Comparison of ENCODE assay signal across 23 mouse cellular contexts in genomic region chr3:108184742-108185141, GRCm38 (mm10). TPM values are rescaled to one million over a fixed set of nuclear protein-coding genes. Genes with fewer than 3 reads are reported as not detected.
DNase-seq lines count a peak whose midpoint lies in the region; ATAC-seq and TF ChIP-seq lines count a peak whose summit lies in the region.
"Had no signal": no experiment of that assay in that cellular context is flagged by ENCODE, and none has a peak within 500 bp of the region (broad histone marks: within the 10 kb centered on the region; RNA-seq: fewer than 3 reads in every experiment).

No protein-coding gene starts in this region.

- dilution Hi-C loops in CH12.LX (cut with MboI; ENCODE audit: extremely low pct_ligation_motif_present, extremely low pct_unique_long_range_greater_than_20kb, low sequenced_read_pairs), result no loop called here

- no peaks in the 10 kb centered on the region for H3K9me3 ChIP-seq in CH12.LX (replicated peaks; ENCODE audit: low read length)
- H3K9me3 ChIP-seq in lung, postnatal 0 days (ENCODE audit: low read length), result no peaks in the 10 kb centered on the region
- H3K9me3 ChIP-seq: embryonic facial prominence, embryonic 10.5 days; embryonic facial prominence, embryonic 13.5 days; forebrain, embryonic 10.5 days; forebrain, embryonic 15.5 days; hindbrain, embryonic 12.5 days; hindbrain, embryonic 15.5 days had no signal

- whole genome bisulfite sequencing in lung, postnatal 0 days, result 47% methylated on average over 3 of the region's 3 CpGs

- no peak for TF ChIP-seq EP300 in CH12.LX (IDR thresholded peaks at IDR 0.05; ENCODE audit: low read length)
- peak; percentile 75 for TF ChIP-seq EP300 in lung, postnatal 0 days (IDR thresholded peaks at IDR 0.05)

- no peak for TF ChIP-seq CTCF in gastrocnemius, adult 2 months (IDR thresholded peaks at IDR 0.05)
- no peak for TF ChIP-seq CTCF in CH12.LX (conservative IDR thresholded peaks at IDR 0.05 in 1 of 2, IDR thresholded peaks at IDR 0.05 in 1 of 2; ENCODE audit: low read depth in 2 of 2, low read length in 2 of 2)
- no peak for TF ChIP-seq CTCF in lung, postnatal 0 days (IDR thresholded peaks at IDR 0.05)

- H3K27me3 ChIP-seq in CH12.LX (replicated peaks), result peaks cover 49% of the 10 kb centered on the region
- H3K27me3 ChIP-seq in lung, postnatal 0 days (replicated peaks; ENCODE audit: insufficient read depth, low read length), result no peaks in the 10 kb centered on the region
- H3K27me3 ChIP-seq: forebrain, embryonic 15.5 days; hindbrain, embryonic 15.5 days had no signal

- no peak for TF ChIP-seq POLR2A in CH12.LX (IDR thresholded peaks at IDR 0.05; ENCODE audit: low read depth, low read length)

- H3K36me3 ChIP-seq in CH12.LX (replicated peaks in 1 of 2; ENCODE audit: control insufficient read depth in 1 of 2, insufficient read depth in 1 of 2, low read length in 1 of 2), result no peaks in the 10 kb centered on the region
- no peaks in the 10 kb centered on the region; the same call in 1 of the 2 replicates for H3K36me3 ChIP-seq in lung, postnatal 0 days (ENCODE audit: insufficient read depth, low read length)
- H3K36me3 ChIP-seq: hindbrain, embryonic 12.5 days; hindbrain, embryonic 15.5 days had no signal

- no peak overlapping the region for H3K4me2 ChIP-seq in CH12.LX (ENCODE audit: insufficient read depth, low read depth, poor library complexity, severe bottlenecking)
- no peak overlapping the region for H3K4me2 ChIP-seq in lung, postnatal 0 days (replicated peaks; ENCODE audit: low read depth, low read length)

- DNase-seq in gastrocnemius, adult 2 months, result peak; percentile 20
- no peak for DNase-seq in gastrocnemius, postnatal 25 days
- DNase-seq in CH12.LX (ENCODE audit: extremely low read depth), result no peak
- DNase-seq in lung, postnatal 0 days (ENCODE audit: low spot score), result peak; percentile 68
- peak; percentile 79 for DNase-seq in lung, postnatal 36 days
- no peak for DNase-seq in cerebellum, postnatal 25 days
- DNase-seq in urinary bladder, postnatal 14 days (ENCODE audit: low spot score), result no peak
- DNase-seq: adrenal gland, adult 2 months; adrenal gland, postnatal 14 days; B cell, adult 2 months; cerebellum, adult 11 months; cerebellum, postnatal 36 days; embryo, embryonic 11 days; gastrocnemius, postnatal 10 days had no signal

- no peak overlapping the region for H3K4me3 ChIP-seq in gastrocnemius, adult 2 months
- no peak overlapping the region for H3K4me3 ChIP-seq in CH12.LX (replicated peaks in 1 of 3; ENCODE audit: low read depth in 2 of 3, low read length in 2 of 3, poor library complexity in 1 of 3)
- H3K4me3 ChIP-seq in lung, postnatal 0 days (ENCODE audit: low read depth, low read length), result no peak overlapping the region
- H3K4me3 ChIP-seq: hindbrain, embryonic 12.5 days had no signal

- in situ Hi-C loops in CH12.LX (cut with MboI; ENCODE audit: low pct_ligation_motif_present, low pct_unique_long_range_greater_than_20kb, low sequenced_read_pairs), result no loop called here

- peaks cover 5 to 9% of the 10 kb centered on the region in 2 experiments for H3K4me1 ChIP-seq in CH12.LX (ENCODE audit: control insufficient read depth in 1 of 2, insufficient read depth in 2 of 2)
- peaks cover 10% of the 10 kb centered on the region; the same call in 1 of the 2 replicates for H3K4me1 ChIP-seq in lung, postnatal 0 days (ENCODE audit: insufficient read depth, low read depth, low read length)

- H3K9ac ChIP-seq in CH12.LX (ENCODE audit: insufficient read depth, low read depth), result no peak overlapping the region
- no peak overlapping the region for H3K9ac ChIP-seq in lung, postnatal 0 days (replicated peaks; ENCODE audit: low read depth)
- H3K9ac ChIP-seq: embryonic facial prominence, embryonic 13.5 days; forebrain, embryonic 15.5 days; hindbrain, embryonic 12.5 days; hindbrain, embryonic 15.5 days had no signal

- no peak for TF ChIP-seq RAD21 in CH12.LX (IDR thresholded peaks at IDR 0.05; ENCODE audit: low read depth, low read length)

- intact Hi-C loops in gastrocnemius, adult 2 months (cut with DNase I), result loop anchor here (2.0 kb wide), 1 partner anchor 16 kb away; no protein-coding TSS in a partner anchor

- no peaks in the 10 kb centered on the region for H3K79me2 ChIP-seq in CH12.LX (replicated peaks; ENCODE audit: control insufficient read depth, extremely low read depth, insufficient read depth, poor library complexity, severe bottlenecking)

- peak; percentile 73 for ATAC-seq in lung, postnatal 0 days

- H3K27ac ChIP-seq in gastrocnemius, adult 2 months, result 0 out of 2 replicates have a peak overlapping the region, but pooled peaks have one; percentile 89
- no peak overlapping the region for H3K27ac ChIP-seq in CH12.LX (ENCODE audit: insufficient read depth, low read depth)
- H3K27ac ChIP-seq in lung, postnatal 0 days (ENCODE audit: low read length), result no peak overlapping the region
- H3K27ac ChIP-seq: embryonic facial prominence, embryonic 10.5 days; embryonic facial prominence, embryonic 13.5 days; forebrain, embryonic 10.5 days; forebrain, embryonic 15.5 days; hindbrain, embryonic 12.5 days; hindbrain, embryonic 15.5 days had no signal

TF ChIP-seq in CH12.LX, 34 proteins besides CTCF, POLR2A, EP300 and RAD21:
- TF ChIP-seq BHLHE40 (IDR thresholded peaks at IDR 0.05; ENCODE audit: low read depth, low read length) (peak; percentile 16; the same call in 1 of the 2 replicates), JUN (IDR thresholded peaks at IDR 0.05; ENCODE audit: insufficient read depth, low read depth, low read length) (no peak)

RNA-seq across cellular contexts. Expression of gene Amigo1, which starts 1.4 kb away (rescaled TPM):
- 10 to 100 TPM; 21.6 to 28.3 TPM for total RNA-seq in gastrocnemius, adult 2 months (2021)
- total RNA-seq in gastrocnemius, postnatal 25 days (2021), result 10 to 100 TPM; 21.3 to 23.3 TPM
- total RNA-seq in CH12.LX (2012; rRNA removed) (0.59 and 0.76 TPM in 2 replicates), CH12.LX (2014; rRNA removed) (0.07 and 0.21 TPM in 2 replicates)
- 0.12 TPM in 1 of 2 replicates, not detected in the other for polyA plus RNA-seq in CH12.LX (2012; ENCODE audit: insufficient read length, low read depth)
- 4.6 TPM in 2 replicates for polyA plus RNA-seq in lung, postnatal 0 days (2015; fragmentation: Nextera tagmentation; extraction: Ambion mirVana)

RNA-seq across cellular contexts. Expression of gene Cyb561d1, which starts 16.3 kb away (rescaled TPM):
- 1 to 10 TPM; 2.8 to 3.8 TPM for total RNA-seq in gastrocnemius, adult 2 months (2021)
- total RNA-seq in gastrocnemius, postnatal 25 days (2021), result 1 to 10 TPM; 2.7 TPM
- total RNA-seq in CH12.LX (2012; rRNA removed) (2.4 and 2.6 TPM in 2 replicates), CH12.LX (2014; rRNA removed) (2.0 and 2.2 TPM in 2 replicates)
- polyA plus RNA-seq in CH12.LX (2012; ENCODE audit: insufficient read length, low read depth), result 4.0 and 4.1 TPM in 2 replicates
- polyA plus RNA-seq in lung, postnatal 0 days (2015; fragmentation: Nextera tagmentation; extraction: Ambion mirVana), result 4.8 and 4.9 TPM in 2 replicates

RNA-seq across cellular contexts. Expression of gene Atxn7l2, which starts 26.0 kb away (rescaled TPM):
- total RNA-seq in gastrocnemius, adult 2 months (2021), result 1 to 10 TPM; 6.4 to 8.6 TPM
- total RNA-seq in gastrocnemius, postnatal 25 days (2021), result 1 to 10 TPM; 6.1 to 6.5 TPM
- total RNA-seq in CH12.LX (2012; rRNA removed), result 4.2 and 4.5 TPM in 2 replicates
- 3.4 and 3.8 TPM in 2 replicates for total RNA-seq in CH12.LX (2014; rRNA removed)
- 10.7 and 13.3 TPM in 2 replicates for polyA plus RNA-seq in CH12.LX (2012; ENCODE audit: insufficient read length, low read depth)
- 6.1 and 6.7 TPM in 2 replicates for polyA plus RNA-seq in lung, postnatal 0 days (2015; fragmentation: Nextera tagmentation; extraction: Ambion mirVana)

RNA-seq across cellular contexts. Expression of gene Gpr61, which starts 30.1 kb away (rescaled TPM):
- not detected for total RNA-seq in gastrocnemius, adult 2 months (2021)
- not detected for total RNA-seq in gastrocnemius, postnatal 25 days (2021)
- 0.04 TPM in 1 of 2 replicates, not detected in the other for total RNA-seq in CH12.LX (2012; rRNA removed)
- not detected in 2 replicates for total RNA-seq in CH12.LX (2014; rRNA removed)
- polyA plus RNA-seq in CH12.LX (2012; ENCODE audit: insufficient read length, low read depth), result 0.27 and 0.33 TPM in 2 replicates
- not detected in 2 replicates for polyA plus RNA-seq in lung, postnatal 0 days (2015; fragmentation: Nextera tagmentation; extraction: Ambion mirVana)
- total RNA-seq: adrenal gland, postnatal 14 days; heart, adult 8-10 months; heart, postnatal 25 days; hematopoietic stem cell, adult 5-6 weeks had no signal

RNA-seq across cellular contexts. Expression of gene Gnai3, which starts 38.8 kb away (rescaled TPM):
- total RNA-seq in gastrocnemius, adult 2 months (2021), result 10 to 100 TPM; 12.0 to 13.8 TPM
- total RNA-seq in gastrocnemius, postnatal 25 days (2021), result 10 to 100 TPM; 11.4 to 11.7 TPM
- total RNA-seq in CH12.LX (2012; rRNA removed), result 54.1 and 59.8 TPM in 2 replicates
- 145 and 159 TPM in 2 replicates for total RNA-seq in CH12.LX (2014; rRNA removed)
- polyA plus RNA-seq in CH12.LX (2012; ENCODE audit: insufficient read length, low read depth), result 78.7 and 82.4 TPM in 2 replicates
- polyA plus RNA-seq in lung, postnatal 0 days (2015; fragmentation: Nextera tagmentation; extraction: Ambion mirVana), result 87.4 and 96.3 TPM in 2 replicates

Comparison
In these comparisons a context has a peak if more than half of its experiments do, and no peak if none do; other contexts are left out.
1. DNase-seq: peak in gastrocnemius, adult 2 months (single experiment), lung, postnatal 0 days (single experiment) and lung, postnatal 36 days (single experiment); none in gastrocnemius, postnatal 25 days (single experiment), CH12.LX (single experiment), cerebellum, postnatal 25 days (0 of 2) and urinary bladder, postnatal 14 days (single experiment).
2. RNA of gene Amigo1, which starts 1.4 kb away (total RNA-seq): 21.6 to 28.3 TPM in gastrocnemius, adult 2 months and 21.3 to 23.3 TPM in gastrocnemius, postnatal 25 days; 0.07 to 0.76 TPM in CH12.LX; every median in the first group is over 10 times any median in the second.